Mouse (Mus musculus) cerebral cortex, adult 2 months (tissue): ENCODE data around the gene Nploc4.

Experiments used
- WGBS: fragments of 180-500 bp; shearing (Covaris S2); methylation state at CpG from one replicate; pipeline ENCODE4 v1.1.7; 2018; 5-methylcytosine and 5-hydroxymethylcytosine counted together

The Nploc4 gene

DNA sequence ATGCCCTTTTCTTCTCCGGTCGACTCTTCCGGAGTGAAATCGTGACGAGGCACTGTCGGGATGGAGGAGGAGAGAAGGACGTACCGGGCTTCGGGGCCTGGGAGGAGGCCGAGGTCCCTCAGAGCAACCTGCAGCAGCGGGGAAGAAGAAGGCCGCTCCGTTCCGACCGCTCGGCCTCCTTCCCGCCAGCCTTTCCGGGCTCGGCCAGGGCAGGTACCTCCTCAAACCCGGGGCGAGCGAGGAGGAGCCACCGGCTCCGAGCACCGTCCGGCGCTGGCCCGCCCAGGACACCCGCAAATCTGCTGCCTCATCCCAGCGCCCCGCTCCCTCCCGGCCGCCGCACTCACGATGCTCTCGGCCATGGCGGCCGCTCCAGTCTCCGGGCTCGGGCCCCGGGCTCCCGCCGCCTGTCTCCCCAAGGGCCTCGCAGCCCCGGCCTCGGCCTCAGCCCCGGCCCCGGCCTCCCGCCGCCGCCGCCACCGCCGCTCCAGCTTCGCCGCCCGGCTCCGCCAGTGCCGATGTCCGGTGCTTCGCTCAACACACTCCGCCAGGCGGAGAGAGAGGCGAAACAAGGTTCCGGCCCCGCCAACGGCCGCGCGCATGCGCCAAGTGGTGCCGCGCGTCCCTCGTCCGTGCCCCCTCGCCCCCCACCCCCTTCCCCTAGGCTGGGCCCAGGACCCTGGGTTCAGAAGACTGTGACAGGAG lies at the start of gene Nploc4:
Gene Nploc4 (minus strand): TSS at position 557 of the 705 bp plus-strand sequence.
- WGBS = under 1% methylated on average over 75 of the region's 77 CpGs

DNA sequence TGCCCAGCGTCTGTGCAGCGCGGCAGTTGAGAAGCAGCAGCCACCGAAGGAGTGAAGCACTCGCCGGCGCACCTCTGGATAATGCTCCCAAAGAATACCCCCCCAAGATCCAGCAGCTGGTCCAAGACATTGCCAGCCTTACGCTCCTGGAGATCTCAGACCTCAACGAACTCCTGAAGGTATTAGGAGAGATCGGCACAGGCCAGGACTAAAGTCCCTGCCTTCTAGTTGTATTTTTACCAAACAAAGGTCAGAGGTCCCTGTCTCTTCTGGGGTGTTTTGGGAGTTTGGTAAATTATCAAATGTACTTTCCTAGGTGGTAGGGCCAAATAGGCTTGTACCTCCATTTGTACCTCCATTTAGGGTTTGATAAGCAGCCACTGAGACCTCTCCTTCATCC lies 47.7 kb upstream of the Nploc4 start:
- 5% methylated on average over 10 of the region's 10 CpGs for WGBS

DNA sequence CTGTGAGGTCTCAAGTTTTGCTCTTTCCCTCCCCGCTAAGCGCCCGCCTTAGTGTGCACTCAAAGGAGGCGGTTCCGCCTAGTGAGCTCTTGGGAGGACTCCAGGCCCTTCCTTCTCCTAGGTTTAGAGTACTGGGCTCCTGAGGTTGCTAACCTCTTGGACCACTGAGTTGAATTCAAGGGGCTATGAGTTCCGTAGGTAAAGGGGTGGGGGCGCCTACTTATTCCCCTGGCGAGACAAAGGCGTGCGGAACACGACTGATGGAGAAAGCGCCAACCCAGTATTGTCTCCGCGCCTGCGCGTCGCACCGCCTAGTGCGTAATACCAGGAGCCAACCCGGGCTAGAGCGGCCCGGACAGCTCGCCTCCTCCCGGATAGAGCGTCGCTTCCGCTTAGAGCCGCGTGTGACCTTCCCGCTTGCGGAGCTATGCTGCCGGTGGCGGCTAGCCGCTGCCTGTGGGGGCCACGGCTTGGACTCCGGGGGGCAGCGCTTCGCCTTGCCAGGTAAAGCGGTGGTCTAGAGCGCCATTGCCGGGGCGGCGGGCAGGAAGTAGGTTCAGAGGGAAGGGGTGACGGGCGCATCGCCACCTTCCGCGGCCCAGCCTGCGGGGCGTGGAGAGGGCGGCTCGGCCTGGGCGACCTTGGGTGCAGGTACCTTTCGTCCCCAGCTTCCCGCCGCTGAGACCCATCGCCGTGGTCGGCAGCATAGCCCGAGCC lies 46.9 kb upstream of the Nploc4 start, which contains the start of gene Mrpl12:
Gene Mrpl12 (plus strand): TSS at position 349 of the 717 bp plus-strand sequence.
- WGBS = under 1% methylated on average over 60 of the region's 60 CpGs

DNA sequence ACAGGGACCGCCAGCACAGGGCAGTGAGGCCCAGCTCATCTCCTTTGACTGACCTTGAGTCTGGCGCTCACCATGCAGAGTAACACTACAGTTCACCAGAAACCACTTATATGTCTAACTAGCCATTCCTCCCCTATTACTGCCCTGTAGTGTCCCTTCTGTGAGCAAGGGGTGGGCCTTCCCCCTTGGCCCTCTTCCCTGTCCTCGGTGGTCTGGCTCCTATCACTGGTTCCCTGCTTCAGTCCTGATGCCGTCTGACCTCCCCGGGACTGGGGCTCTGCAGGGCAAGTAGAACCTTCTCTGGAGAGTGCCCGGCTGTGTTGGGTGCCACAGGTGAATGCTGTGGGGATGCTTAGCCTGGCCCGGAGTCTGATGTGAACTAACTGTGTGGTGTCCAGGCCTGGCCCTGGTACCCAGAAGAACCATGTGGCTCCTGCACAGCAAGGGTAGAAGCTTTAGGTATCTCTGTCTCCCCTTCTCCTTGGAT lies 46.0 kb upstream of the Nploc4 start:
- 82% methylated on average over 7 of the region's 7 CpGs for WGBS

DNA sequence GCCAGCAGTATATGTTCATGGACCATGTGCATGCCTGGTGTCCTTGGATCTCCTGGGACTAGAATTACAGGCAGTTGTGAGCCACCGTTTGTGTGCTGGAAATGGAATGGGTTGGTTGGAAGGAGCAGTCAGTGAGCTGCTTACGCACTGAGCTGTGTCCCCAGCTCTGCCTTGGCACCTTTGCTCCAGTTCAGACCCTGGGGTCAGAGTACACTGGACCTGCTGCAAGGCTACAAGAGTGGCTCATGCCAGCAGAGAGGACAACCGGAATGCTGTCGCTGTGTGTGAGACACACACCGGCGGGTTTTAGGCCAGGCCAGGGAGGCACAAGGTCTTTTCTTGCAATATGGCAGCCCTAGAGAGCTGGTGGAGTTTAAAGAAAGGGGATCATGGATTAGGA lies 34.5 kb upstream of the Nploc4 start:
- 97% methylated on average over 6 of the region's 6 CpGs for WGBS

DNA sequence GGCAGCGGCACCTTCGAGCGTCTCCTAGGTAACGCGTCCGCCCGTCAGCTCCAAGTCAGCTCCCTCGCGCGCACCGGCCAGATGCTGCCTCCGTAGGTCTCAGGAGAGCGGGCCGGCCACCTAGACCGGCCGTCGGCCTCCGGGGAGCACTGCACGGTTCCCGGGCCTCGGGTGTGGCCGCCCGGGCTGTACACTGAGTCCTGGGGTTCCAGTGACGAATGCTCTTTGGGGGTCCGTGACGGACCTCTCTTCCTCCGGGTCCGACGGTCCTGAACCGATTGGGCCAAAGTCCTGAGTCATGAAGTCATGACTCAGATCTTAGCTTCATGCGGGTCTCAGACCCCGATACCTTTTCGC lies 30.2 kb upstream of the Nploc4 start:
- WGBS = under 1% methylated on average over 33 of the region's 33 CpGs

DNA sequence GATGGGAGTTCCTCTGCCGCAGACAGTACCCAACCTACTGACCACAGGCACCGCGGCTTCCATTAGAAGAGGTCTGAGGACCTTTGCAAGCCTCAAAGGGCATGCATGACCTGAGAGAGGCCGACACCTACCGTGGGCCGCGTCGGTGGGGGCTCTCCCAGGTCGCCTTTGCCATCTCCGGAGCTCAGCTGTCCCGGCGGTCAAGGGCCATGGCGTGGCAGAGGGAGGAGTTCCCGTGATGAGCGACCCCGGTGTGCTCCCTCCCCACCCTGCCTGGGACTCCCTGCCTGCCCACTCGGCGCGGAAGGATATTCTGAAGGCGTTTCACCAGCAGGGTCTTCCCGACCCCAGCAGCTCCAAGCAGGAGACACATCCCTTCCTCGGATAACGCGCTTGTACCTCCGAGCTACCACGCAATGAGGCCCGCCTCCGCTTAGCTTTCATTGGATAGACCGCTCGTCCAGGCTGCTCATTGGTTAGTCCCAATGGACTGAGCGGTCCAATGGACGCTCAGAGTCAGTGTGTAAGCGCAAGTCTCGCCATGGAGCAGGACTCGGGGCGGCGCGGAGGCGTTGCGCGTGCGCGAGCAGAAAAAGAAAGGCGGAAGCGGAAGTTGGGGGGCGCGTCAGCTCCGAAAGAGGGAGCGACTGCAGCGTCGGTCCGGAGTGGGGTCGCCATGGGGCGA lies 29.7 kb upstream of the Nploc4 start, which contains the start of gene Arl16:
Gene Arl16 (minus strand): TSS at position 557 of the 685 bp plus-strand sequence.
- WGBS = under 1% methylated on average over 54 of the region's 54 CpGs

DNA sequence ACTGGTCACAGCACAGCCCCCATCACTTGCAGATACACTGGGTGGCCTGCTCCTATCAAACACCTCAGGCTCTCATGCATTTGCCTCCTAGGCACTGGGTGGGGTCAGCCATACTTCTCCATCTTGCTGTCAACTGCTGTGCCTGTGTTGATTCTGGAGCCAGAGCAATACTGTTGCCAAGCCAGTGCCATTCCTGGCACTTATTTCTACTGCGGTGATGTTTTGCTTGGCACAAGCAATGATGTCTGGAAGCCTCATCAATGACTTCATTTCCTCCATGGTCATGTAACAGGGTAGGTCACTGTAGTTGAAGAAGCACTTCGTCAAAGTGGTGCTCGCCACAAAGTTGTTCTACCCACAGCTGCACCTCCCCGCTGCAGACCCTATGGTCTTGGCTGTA lies 28.0 kb upstream of the Nploc4 start:
- WGBS = 75% methylated on average over 4 of the region's 4 CpGs

DNA sequence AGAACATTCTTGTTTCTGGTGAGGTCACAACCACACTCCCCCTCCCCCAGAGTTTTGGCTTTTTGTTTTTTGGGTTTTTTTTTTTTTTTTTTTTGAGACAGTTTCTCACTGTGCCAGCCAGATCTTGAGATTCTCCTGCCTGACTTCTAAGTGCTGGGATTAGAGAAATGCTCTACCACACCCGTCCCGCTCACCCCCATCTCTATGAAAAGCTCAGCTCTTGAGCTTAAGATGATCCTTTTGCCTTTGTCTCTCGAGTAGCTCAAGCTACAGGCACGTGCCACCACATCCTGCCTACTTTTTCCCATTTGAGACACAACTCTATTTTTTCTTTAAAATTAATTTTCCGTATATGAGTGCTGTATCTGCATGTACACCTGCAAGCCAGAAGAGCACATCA lies 26.9 kb upstream of the Nploc4 start:
- WGBS = 78% methylated on average over 5 of the region's 5 CpGs

DNA sequence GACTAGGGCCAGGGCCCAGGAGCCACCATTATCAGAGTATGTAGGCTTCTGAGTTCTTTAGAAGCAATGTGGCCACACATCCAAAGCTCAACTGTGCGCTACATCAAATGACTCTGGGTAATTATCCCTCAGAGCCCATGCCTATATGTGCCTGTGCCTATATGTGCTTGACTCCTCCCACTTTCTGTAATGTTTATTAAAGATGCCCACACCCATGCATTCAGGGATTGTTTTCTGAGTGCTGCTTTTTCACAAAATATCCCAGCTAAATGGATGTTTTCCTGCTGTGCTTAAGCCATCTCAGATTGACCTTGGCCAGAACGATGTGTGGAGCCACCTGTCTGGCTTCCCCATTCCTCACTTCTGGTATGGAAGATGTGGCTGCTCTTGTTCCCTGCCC lies 26.0 kb upstream of the Nploc4 start:
- WGBS = 90% methylated on average over 2 of the region's 2 CpGs

DNA sequence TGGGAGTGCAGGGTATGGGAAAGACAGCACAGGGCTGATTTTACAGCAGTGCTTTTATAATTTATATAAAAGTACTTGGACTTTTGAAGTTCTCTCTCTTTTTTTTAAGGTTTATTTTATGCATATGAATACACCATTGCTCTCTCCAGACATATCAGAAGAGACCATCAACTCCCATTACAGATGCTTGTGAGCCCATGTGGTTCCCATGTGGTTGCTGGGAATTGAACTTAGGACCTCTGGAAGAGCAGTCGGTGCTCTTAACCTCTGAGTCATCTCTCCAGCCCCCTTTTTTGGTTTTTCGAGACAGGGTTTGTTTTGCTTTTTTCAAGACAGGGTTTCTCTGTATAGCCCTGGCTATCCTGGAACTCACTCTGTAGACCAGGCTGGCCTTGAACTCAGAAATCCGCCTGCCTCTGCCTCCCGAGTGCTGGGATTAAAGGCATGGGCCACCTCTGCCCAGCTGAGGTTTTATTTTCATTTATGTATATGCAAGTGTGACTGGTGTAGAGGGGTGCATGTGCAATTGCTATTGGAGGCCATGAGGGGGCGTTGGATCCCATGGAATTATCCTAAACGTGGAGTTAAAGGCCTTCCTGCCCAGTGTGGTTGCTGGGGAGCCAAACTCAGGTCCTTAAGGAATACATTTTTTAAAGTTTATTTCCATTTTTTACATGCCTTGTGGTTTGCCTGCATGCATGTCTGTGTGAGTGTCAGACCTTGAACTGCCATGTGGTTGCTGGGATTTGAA lies 21.5 kb upstream of the Nploc4 start:
- 59% methylated on average over 6 of the region's 6 CpGs for WGBS

DNA sequence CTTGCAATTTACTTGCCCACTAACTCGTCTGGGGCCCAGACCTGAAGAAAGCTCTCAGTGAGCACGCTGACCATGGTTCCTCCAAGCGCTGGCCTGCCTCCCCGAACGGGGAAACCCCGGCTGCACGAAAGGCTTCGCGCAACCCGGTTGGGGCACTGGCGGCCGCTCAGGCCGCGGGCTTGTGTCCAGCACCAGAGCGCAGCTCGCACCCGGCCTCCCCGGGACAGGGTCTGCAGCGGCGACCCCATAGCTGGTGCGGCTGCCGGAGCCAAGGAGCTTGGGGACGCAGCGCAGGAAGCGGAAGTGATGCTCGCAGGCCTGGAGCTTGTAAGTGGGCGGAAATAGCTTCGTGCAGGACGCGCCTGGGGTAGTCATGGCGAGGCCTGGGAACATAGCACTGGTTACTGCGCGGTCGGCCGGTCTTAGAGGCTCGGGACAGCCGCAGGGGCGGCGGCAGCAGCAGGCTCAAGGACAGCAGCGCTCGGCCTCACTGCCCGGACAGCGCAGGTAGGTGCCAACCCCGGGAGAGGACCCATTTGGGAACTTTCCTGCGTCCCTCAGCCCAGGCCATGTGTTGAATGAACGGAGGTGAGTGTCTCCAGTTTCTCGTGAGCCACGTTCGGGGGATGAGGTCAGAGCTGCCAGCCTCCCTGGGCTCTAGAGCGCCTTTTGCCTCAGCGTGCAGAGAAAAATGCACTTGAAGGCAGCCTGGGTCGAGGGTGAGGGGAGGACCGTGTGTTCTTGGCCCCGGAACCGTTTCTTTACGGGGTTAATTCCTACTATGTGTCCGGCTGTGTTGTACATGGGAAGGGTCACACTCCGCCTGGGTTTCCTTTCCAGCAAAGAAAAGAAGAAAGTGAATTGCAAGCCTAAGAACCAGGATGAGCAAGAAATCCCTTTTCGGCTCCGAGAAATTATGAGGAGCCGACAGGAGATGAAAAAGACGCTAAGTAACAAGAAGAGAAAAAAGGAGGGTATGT lies 20.6 kb upstream of the Nploc4 start, which contains the start of the genes Oxld1 and Ccdc137:
Gene Oxld1 (minus strand): TSS at position 297 of the 980 bp plus-strand sequence.
Gene Ccdc137 (plus strand): TSS at position 344 of the 980 bp plus-strand sequence.
- WGBS = 2% methylated on average over 62 of the region's 62 CpGs

DNA sequence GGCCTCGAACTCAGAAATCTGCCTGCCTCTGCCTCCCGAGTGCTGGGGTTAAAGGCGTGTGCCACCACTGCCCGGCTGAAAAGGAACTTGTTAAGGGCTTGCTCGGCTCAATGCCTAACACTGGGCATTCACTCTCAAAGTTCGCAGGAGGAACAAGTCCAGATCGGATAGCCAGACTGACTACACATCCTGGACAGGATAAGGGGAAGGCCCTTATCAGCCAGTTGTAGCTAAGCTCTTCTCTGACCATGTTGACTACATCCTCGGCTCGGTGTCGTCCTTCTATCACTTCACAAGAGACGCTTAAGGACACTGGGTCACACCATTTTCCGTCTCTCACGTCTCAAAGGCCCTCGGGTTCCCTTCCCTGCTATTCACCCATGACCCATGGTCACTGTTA lies 19.9 kb upstream of the Nploc4 start:
- 22% methylated on average over 14 of the region's 14 CpGs for WGBS

DNA sequence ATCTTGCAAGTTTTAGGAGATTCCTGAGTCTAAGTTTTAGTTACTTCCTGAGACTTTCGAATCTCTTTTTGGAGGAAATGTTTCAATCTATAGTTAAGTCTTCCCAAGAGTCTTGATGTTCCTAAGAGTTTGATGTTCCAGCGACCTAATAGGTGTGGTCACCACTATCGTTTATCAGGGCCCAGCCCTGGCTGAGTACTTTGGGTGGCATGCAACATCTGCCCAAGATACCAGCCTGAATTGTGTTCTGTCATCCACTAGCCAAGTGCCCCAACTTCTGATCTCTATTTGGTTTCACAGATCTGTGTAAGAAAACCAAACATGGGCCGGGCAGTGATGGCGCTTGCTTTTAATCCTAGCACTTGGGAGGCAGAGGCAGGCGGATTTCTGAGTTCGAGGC lies 17.9 kb upstream of the Nploc4 start:
- WGBS = 95% methylated on average over 7 of the region's 7 CpGs

DNA sequence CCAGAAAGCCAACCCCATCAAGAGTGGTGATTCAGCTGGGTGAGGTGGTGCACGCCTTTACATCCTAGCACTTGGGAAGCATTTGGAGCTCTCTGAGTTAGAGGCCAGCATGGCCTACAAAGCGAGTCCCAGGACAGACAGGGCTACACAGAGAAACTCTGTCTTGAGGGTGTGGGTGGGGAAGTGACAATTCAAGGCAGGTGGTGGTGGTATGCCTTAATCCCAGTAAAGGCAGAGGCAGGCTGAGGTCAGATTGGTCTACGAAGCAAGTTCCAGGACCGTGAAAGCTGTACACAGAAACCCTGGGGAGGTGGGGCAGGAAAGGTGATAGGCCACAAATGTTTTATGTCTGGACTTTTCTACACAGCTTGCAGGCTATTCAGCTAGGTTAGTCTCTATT lies 17.5 kb upstream of the Nploc4 start:
- WGBS = 79% methylated on average over 4 of the region's 4 CpGs

DNA sequence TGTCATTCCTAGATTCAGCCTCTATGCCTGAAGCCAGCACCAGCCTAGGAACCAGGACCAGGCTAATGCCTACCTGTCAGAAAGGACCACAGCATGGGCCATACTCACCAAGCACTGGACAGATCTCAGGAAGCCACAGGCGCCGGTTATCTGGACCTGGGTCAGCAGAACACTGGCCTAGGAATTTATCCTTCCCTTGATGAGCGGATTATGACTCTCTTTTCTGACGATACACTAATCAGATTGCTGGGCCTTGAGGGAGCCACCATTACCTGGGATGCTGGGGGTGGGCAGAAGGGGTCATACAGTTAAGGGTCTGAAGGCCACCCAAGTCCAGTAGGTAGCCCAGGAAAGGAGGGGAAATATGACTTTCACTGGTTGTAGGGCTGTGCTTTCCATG lies 15.8 kb upstream of the Nploc4 start, which contains the start of gene Pde6g:
Gene Pde6g (minus strand): TSS at position 195 of the 400 bp plus-strand sequence.
- 91% methylated on average over 4 of the region's 4 CpGs for WGBS

DNA sequence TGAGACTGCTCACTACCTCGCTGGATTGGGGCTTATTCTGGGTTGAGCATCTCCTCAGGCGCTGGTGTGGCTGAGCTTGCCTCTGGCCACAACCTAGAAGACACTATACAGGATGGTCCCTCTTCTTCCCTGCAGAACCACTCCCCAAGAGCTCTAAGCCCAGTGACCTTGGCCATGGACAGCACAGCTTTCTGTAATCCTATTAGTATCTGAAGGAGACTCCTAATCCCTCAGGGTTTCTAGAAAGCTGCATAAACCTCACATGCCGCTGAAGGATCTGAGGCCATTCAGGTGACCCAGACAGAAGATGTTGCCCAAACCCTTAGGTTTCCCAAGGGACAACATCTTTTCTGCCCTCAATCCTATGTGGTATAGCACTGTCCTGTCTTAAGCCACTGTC lies 14.7 kb upstream of the Nploc4 start:
- WGBS = 83% methylated on average over 3 of the region's 3 CpGs

DNA sequence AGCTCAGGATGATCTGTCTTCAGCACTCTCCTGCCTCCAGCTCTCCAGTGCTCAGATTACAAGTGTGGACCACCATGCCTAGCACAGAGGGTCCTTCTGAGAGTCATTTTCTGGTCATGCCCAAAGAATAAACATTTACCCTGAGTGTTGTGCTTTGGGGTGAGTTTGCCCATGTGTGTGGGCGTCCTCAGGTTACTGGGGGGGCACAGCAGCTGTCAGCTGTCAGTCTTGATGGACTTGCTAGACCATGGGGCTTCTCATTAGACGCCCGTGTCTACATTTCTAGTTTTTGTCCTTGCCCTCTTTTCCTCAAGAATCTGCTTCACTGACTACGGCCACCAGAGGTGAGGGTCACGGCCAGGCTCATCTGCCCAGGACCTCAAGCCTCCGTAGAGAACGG lies 9.7 kb upstream of the Nploc4 start:
- WGBS = 89% methylated on average over 7 of the region's 7 CpGs

DNA sequence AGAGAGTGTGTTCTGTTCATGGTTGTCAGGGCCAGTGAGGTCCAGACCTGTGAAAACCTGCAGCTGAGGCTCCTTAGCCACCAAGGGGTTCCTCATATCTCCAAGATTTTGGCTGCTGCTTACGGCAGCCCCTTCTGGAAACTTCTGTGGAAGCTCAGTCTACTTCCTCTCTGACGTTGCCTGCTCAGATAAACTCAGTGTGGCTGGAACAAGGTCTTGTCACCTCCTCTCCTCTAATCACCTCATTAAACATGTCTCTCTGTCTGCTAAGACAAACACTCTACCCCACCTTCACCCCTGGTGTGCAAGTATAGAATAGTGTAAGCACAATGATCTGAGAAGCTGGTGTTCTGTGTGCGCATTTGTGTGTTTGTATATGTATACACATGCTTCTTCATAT lies 8.0 kb upstream of the Nploc4 start:
- WGBS = 77% methylated on average over 3 of the region's 3 CpGs

DNA sequence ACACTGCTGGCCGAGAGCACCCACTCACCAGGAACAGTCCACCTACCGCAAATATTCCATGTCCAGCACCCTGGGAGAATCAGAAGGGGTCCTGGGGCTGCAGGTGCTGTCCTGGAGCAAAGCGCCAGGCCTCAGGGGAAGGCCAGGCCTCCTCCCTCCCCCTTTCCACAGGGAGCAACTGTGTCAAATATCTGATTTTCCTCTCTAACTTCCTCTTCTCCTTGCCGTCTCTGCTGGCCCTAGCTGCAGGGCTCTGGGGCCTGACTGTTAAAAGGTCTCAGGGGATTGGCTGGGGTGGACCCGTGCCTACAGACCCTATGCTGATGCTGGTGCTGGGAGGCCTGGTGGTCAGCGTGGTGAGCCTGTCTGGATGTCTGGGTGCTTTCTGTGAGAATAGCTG lies 6.6 kb upstream of the Nploc4 start:
- WGBS = 77% methylated on average over 6 of the region's 6 CpGs
